Mouse (Mus musculus) adrenal gland, adult 18-20 months (tissue): ENCODE measurements at regions not wholly inside any gene's neighbourhood (a gene's known extent, or its start where the extent isn't known, plus 50 kb on each side); places are given as distances from the start of the nearest gene placed in this dataset.
"Not testable (repeated sequence)": the region's sequence is repeated elsewhere in the genome, so short reads cannot be mapped to it uniquely, and the experiment has no call there.

ENCODE experiments used
- DNase-seq, 2 experiments: peaks; one replicate each; pipeline ENCODE4 v3.0.0; 2021 to 2022; ENCODE audit warnings: low spot score in 2 of 2

DNA sequence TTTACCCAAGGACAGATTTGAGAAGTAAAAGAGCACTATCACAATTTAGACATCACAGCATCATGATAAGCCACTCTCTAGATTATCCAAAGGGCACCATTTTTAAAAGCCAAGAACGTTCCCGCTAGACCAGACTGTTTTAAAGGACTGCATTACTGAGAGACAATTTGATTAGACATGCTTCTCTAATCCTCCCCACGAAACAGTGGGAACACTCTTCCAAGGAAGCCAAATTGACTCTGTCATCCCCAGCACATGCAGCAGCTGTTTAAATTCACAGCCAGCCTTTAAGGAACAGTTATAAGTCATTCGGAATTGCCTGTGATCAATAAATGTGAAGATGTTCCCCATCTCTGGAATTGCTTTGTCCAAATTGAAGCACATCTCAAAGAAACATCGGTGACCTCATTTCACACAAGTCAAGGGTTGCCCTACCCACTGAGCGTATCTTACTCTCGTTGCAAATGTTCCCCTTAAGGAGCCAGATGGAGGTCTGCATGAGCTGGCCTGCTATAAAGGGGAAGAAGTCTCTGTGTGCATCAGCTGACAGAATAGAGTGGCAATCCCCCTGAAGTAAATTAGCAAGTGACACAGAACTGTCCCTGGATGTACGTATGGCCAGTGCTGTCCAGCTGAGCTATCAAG lies 393.2 kb downstream of the Pid1 start:
- no peak for DNase-seq

DNA sequence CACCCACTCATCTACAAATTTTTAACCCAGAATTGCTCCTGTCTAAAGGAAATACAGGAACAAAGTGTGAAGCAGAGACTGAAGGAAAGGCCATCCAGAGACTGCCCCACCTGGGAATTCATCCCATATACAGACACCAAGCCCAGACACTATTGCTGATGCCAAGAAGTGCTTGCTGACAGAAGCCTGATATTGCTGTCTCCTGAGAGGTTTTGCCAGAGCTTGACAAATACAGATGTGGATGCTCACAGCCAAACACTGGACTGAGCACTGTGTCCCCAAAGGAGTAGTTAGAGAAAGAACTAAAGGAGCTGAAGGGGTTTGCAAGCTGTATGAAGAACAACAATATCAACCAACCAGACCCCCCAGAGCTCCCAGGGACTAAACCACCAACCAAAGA lies 399.3 kb downstream of the Pid1 start:
- DNase-seq = not testable (repeated sequence)

DNA sequence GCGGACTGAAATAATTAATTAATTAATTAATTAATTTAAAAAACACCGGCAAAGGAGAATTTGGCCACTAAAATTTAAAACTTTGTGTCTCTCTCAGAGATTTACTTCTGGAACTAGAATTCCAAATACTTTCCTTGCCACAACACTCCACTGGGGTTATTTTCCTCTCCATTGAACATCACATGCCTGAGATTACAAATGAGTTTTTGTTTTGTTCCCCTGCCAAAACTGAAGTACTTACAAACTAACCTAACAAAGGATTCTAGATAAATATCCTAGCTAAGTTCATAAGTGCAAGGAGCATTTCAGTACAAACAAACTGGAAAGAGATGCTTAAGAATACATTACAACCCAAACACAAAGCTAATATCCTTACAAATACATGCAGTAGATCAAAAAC lies 402.2 kb downstream of the Pid1 start:
- DNase-seq = no peak

DNA sequence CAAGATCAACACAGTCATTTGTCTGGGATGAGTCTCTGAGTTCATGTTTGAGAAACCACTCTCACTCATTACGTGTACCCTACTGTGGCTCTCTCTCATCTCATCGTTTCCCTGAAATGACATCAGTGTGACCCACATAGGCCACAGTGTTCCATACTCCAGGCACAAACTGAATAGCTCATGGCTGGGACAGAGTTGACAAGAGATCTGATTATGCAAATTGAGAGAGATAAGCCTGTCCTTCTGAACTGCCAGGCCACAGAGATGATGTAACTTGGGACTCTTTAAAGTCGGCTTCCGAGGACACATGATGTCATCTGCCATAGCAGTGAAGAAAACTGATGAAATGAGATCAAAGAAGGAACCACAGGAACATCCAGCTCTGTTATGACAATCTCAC lies 404.2 kb downstream of the Pid1 start:
- peak; percentile 16 to 22 for DNase-seq

DNA sequence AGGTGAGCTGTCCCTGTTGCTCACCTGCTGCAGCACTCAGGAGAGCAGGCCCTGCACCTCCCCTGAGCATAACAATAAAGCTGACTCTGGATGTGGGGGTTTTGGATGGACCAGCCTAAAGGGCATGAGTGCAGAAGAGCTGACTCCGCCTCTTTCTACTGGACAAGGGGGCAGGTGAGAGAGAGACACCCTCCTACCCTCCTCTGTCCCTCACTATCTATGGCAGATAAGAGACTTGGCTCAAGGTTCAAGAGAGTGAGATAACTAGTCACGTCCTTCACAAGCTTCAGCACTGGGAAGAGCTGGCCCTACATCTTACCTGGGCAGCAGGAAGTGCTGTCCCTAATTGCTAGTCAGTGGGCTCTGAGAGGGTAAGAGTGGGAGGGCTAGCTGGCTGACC lies 441.1 kb downstream of the Pid1 start:
- DNase-seq = no peak

DNA sequence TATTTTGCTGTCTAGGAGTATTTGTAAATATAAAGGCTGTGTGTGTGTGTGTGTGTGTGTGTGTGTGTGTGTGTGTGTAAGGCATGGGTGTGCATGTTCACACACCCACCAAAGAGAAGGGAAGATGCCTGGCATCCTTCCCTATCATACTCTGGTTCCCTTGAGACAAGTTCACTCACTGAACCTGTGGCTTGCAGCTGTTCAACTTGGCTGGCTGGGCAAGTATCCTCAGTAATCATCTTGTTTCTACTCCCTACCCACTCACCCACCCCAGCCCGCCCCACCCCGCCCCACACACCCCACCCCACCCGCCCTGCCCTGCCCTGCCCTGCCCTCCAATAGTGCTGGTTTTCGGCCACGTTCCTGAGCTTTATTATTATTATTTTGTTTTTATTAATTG lies 448.5 kb downstream of the Pid1 start:
- no peak for DNase-seq

DNA sequence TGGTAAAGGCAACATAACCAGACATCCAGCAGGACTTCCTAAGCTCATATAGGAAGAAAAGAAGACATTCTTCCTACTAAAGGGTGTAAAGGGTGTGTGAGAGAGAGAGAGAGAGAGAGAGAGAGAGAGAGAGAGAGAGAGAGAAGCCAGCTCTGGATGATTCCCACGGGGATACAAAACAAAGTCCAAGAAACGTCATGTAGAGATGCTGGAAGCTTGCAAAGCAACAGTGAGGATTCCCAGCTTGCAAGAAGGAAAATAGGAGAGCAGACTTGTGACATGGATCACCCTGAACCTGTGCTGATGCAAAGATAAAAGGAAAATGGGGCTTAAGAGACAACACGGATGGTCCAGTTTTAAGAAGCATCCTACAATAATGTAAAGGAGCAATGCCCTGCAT lies 456.6 kb downstream of the Pid1 start:
- DNase-seq = no peak

DNA sequence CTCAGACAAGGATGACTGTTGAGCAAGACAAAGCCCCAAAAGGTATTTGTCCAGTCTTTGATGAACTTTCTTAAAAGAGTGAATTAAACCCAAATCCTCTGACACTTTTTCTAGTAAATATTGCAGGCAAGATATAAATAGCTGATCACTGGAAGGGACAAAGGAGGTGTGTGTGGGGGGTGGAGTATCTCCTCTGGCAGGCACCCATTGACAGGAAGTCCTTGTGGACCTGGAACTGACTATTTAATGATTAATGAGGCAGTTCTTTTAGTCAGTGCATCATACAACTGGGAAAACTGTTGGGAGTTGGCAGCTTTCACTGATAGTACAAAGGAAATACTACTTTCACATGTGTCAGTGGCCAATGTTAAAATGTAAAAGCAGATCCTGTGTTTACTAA lies 457.1 kb downstream of the Pid1 start:
- DNase-seq = no peak

DNA sequence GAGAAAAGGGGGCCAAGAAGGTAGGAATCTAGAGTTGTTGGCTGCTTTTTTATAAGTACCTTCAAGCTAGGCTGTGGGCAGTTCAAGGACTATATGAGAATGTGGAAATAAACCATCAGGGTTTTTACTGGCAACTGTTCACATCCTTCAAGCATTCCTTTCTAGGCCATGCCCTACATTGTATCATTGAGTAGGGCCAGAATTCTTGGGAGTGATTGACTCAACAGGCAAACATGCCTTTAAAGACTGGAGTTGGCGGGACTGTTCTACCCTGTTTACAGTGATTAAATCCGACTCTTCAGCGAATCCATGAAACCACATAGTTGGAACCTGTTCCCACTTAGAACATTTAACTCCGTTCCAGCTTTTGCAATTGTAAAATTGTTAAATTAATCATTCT lies 463.8 kb downstream of the Pid1 start:
- no peak for DNase-seq

DNA sequence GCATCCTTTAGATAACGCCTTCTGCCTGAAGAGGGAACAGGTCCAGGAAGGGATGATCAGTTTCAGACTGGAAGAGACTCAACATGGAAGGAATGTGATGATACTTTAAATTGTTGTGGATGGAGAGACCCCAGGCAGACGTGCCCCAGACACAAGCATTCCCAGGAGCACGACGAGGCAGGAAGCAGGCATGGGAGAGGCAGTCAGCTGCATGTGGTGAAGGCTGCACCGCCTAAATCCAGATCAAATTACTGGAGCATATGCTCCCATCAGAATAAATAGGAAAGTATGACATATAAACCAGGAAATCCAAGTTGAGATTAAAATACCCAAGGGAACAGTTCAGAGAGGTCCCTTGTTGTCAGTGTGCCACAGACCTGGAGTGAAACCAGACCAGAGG lies 467.3 kb downstream of the Pid1 start:
- DNase-seq = no peak

DNA sequence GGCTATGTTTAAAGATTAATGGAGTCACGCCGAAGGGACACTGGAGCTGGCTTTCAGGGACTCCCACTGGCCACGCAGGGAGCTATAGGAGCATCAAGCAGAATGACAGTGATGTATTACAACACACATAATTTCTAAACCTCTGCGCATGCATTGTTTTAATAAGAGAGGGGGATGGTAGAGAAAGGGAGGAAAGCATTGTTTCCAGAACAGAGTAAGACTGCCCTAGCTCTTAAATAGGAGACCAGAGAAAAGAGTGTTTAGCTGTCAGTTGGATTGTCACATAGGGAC lies 471.1 kb upstream of the Sphkap start:
- no peak for DNase-seq

DNA sequence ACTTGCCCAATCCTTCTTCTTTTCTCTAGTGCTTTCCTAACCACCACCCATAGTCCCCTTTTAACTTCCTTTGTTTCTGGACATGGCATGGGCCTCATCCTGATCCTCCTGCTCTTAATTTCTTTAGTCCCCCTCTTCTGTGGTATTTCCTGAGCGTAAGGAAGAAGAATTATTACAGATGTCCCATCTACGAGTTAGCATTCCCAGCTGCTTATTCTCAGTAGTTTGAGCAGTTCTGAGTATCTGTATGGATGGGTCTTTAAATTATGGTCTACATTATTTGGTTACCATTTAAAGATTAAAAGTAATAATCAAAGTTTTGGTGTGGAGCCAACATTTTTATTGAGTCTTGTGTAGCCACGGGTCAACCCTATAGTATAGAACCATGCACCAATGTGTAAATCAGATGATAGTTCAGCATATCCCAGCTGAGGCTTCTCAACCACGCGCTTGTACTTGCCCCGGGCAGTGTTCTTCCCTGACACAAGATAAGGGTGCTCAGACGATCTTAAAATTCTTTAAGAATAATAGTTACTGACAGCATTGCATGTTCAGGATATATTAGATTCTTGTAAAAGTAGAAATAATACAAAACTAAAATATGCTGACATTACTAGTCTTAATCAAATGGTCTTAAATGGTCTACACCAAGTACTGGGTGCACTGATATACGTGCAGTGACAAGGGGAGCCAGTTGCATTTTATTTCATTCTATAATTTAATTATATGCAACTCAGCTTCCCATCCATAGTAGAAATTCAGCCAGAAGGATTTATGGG lies 470.5 kb upstream of the Sphkap start:
- no peak for DNase-seq

DNA sequence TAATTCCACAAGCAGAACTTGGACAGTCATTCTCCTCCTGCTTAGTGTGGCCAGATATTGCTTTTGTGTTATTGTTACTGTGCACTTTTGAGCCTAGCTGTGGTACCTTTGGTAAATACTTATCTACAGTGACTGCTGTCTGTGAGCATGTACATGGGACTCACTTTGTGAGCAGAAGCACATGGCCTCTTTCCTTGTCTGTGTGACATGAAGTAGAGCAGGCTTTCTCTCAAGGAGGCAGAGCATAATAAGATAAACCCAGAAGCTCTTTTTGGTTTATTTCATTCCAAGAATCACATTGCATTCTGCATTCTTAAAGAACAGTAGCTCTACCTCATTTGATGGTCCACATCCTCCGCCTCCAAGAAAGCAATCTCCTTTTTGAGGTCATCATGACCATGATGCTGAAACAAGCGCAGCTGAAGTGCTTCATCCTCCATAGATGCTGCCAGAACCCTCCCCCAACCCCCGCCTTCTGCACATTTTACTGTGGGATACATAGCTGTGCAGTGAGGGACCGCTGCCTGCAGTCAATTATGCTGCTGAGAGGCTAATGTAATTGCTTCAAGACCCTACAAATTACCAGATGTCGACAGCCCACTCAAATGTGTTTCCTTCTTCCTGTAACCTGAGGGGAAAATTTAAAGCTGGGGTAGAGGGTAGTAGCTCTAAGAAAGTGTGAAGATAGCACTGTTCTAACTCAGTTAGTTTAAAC lies 463.0 kb upstream of the Sphkap start:
- DNase-seq = no peak

DNA sequence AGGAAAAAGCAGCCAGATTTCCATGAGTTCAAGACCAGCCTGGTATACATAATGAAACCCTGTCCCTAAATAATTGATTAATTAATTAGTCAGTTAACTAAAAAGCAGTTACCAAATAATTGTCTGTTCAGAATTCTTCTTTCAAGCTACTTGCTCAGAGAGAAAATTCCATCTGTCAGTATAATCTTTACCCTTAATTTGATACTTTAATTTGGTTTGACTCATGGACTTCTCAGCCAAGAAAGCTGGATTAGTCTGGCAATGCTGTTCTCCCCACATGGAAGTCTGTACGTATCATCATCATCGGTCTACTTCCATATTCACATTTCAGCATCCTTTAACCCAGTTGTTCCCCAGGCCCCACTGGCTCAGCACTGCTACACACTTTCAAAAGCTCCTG lies 461.0 kb upstream of the Sphkap start:
- no peak for DNase-seq

DNA sequence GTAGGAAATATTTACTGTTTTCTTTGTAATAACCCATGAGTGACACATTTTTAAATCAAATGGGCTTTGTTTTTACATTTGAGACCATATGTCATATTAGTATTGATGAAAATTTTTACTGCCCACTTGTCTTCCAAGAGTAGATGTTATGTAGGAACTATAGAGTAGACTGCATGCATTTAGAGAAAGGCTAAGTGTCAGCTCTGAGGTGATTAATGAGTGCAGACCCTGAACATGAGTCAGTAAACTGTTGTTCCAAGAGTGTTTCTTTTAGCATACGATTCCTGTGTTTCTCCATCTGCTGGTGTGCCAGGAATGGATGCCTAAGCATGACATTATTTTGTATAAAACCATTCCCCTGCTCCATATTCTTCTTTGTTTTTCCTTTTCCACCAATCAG lies 454.5 kb upstream of the Sphkap start:
- no peak for DNase-seq

DNA sequence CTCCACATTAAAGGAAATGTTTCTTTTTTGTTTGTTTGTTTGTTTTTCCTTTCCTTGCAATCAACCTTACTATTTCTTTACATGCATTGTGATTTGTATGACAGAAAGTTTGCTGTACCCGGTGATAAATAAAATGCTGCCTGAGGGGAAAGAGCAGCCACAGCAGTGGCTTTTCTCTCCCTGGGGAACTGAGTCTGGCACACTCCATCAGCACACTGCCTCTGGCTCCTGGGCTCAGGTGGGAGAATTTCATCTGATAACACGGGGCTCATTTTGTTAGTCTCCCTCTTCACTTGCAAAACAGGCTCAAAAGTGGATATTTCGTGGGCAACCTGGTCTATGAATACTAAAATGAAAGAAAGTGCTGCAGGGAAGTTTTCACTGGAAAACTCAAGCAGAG lies 454.1 kb upstream of the Sphkap start:
- no peak for DNase-seq

DNA sequence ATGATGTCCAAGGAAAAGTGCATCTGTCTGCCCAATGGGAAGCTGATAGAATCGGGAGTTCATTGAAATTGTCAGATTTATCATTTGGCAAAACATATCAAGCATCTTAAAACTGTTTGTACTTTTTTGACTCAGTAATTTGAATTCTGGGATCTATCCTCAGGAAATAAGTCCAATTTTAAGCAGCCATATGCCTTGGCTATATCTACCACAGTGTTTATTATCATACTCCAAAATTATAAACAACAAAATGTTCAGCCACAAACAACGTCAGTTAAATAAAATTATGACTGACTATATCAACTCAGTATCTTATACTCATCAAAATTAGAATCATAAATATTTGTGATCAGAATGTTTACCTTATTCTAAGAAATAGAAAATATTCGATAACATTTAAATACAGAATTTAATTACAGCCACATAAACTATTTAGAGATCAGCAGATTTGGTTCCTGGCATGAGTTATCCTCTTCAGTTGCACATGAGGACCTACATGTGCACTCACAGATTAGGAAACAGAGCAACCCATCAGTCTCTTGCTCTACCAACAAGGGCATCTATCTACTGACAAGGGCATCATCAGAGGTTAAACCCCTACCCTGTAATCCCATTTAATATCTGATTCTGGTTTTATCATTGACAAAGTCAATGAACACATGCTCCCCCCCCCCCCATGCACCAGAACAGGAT lies 451.9 kb upstream of the Sphkap start:
- no peak for DNase-seq

DNA sequence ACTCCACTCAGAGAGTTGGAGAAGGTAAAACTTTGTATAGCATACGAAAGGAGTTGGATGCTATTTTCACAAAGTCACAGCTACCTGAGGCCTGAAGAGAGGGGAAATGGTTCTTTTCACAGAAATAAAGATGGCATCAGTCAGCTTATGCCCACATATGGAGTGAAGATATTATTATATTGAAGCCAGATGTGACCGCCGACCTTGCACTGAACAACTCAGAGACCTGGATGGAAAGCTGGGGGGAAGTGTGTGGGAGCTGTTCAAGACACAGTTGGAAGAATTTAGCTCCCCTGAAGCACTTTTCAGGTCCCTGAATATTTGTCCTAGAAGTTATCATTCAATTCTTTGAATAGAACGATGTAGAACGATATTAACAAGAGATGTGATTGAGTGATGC lies 446.0 kb upstream of the Sphkap start:
- DNase-seq = no peak

DNA sequence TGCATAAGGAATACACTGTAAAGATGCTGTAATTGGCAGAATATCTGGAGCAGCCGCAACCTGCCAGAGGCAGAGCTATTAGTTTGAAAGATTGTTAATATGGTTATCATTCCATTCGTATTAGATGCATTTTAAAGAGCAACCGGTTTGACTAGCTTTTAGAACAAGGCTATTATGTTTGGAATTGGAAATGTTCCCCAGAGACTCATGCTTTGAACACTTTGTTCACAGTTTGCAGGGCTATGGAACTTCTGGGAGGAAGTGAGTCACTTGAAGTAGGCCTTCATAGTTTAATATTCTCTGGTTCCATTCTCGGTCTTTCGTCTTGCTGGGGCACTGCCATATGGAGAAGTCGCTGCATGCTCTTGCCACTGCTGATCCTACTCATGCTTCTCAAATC lies 443.1 kb upstream of the Sphkap start:
- DNase-seq = no peak

DNA sequence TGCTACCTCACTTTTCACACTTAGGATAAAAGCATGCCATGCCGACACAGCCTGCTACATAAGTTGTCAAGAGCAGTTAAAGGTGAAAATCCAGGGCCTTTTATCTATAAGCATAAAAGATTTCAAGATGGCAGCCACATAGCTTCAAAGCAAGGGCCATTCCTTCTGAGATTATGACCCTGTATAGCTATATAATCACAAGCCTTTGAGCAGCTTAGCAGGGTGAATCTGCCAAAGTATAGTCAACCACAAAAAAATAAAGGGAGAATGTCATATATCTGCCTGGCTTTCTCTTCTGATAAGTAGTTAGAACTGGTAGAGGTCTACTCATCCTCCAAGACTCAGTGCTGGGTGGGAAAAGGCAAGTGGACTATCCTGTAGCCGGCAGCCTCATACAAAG lies 440.4 kb upstream of the Sphkap start:
- DNase-seq = no peak

DNA sequence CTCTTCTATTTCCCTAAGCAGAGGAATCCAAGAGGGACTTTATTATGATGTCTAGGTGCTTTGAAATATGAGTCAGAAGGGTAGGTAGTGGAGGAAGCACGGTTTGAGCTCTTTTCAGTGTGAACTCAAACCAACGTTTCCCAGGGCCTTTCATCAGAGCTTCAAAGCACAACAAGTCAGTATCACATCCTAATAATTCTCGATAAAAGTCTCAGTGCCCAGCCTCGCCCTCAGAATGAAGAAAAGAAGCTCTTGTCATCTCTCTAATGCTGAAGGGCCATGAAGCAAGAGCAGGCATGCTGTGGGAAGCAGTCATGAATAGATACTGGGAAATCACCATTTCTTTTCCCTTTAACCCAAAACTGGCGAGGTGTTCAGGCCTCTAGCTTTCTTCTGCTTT lies 440.0 kb upstream of the Sphkap start:
- DNase-seq = no peak

DNA sequence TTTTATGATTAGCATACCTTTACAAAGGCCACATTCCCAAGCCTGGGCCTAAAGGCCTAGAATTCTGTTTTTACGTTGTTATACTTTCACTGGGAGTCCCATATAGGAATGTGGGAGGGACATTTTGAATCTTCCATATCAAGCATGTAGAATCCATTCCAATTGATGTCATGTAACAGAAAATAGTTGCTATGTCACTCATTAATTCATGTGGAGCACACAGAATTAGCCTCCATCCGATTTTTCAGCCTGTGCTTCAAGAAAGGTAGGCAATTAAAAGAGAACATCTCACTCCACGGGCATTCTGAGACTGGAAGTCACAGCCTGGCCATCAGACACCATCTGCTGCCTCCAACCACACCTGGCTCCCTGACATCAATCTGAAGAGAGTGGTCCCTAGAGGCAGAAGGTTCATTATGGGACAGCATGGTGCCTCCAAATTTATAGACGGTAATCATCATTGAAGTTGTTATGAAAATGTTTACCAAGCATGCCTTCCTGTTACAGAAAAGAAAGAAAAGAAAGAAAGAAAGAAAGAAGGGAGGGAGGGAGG lies 436.9 kb upstream of the Sphkap start:
- no peak for DNase-seq
